Mouse (Mus musculus) MEL (cell line): ENCODE measurements around the gene Sbf1. TPM values are rescaled to one million over a fixed set of nuclear protein-coding genes. Genes with fewer than 3 reads are reported as not detected.

Experiments used
- DNase-seq: peaks from one replicate; pipeline ENCODE4 v3.0.0; 2011; ENCODE audit warnings: low read depth, low spot score
- H3K27ac ChIP-seq: 2 replicates; pipeline ENCODE4 v1.5.1; 2012; ENCODE audit warnings: low read depth, mild to moderate bottlenecking, control low read depth, low read length, moderate library complexity; ENCODE audit not compliant: control insufficient read depth
- H3K27me3 ChIP-seq, 2 experiments: fragments of 150-350 bp in 1 of 2; sonication (generic) in 1 of 2; 2 replicates each; pipeline ENCODE4 v1.6.1; 2012; ENCODE audit warnings: low read length in 2 of 2, mild to moderate bottlenecking in 2 of 2, improper control_type of control experiment in 1 of 2, moderate library complexity in 1 of 2; ENCODE audit not compliant: insufficient read depth in 2 of 2, control insufficient read depth in 1 of 2
- H3K36me3 ChIP-seq, 2 experiments: 2 replicates each; pipeline ENCODE4 v1.6.1; 2012 to 2014; ENCODE audit warnings: low read length in 2 of 2, improper control_type of control experiment in 1 of 2, inconsistent platforms in 1 of 2, mild to moderate bottlenecking in 1 of 2; ENCODE audit not compliant: insufficient read depth in 2 of 2, control insufficient read depth in 1 of 2
- H3K4me1 ChIP-seq, 2 experiments: fragments of 150-350 bp in 1 of 2; sonication (generic) in 1 of 2; 2 replicates each; pipeline ENCODE4 v1.6.1; 2012; ENCODE audit warnings: low read length in 2 of 2, improper control_type of control experiment in 1 of 2, mild to moderate bottlenecking in 1 of 2; ENCODE audit not compliant: insufficient read depth in 2 of 2, control insufficient read depth in 1 of 2
- H3K4me3 ChIP-seq, 2 experiments: fragments of 150-350 bp in 1 of 2; sonication (generic) in 1 of 2; 2 replicates each; pipeline ENCODE4 v1.5.1; 2012; ENCODE audit warnings: low read depth in 2 of 2, low read length in 2 of 2, mild to moderate bottlenecking in 2 of 2, moderate library complexity in 2 of 2, control low read depth in 1 of 2, improper control_type of control experiment in 1 of 2; ENCODE audit not compliant: control insufficient read depth in 1 of 2, insufficient read depth in 1 of 2
- H3K79me2 ChIP-seq: 2 replicates; pipeline ENCODE4 v1.6.1; 2012; ENCODE audit warnings: mild to moderate bottlenecking, low read length, moderate library complexity; ENCODE audit not compliant: control insufficient read depth, poor library complexity, insufficient read depth
- H3K9ac ChIP-seq: 2 replicates; pipeline ENCODE4 v1.6.1; 2012; ENCODE audit warnings: low read depth, mild to moderate bottlenecking, control low read depth, low read length, moderate library complexity; ENCODE audit not compliant: control insufficient read depth, poor library complexity, severe bottlenecking
- H3K9me3 ChIP-seq: fragments of 150-350 bp; sonication (generic); replicated peaks from 2 replicates; pipeline ENCODE4 v1.6.1; 2012; ENCODE audit warnings: mild to moderate bottlenecking, low read length, improper control_type of control experiment, moderate library complexity; ENCODE audit not compliant: insufficient read depth
- BHLHE40 ChIP-seq: IDR thresholded peaks from 2 replicates; pipeline ENCODE4 v1.6.1; 2012; ENCODE audit warnings: low read depth, mild to moderate bottlenecking, inconsistent platforms, low read length, improper control_type of control experiment, borderline replicate concordance
- CHD2 ChIP-seq: IDR thresholded peaks from 2 replicates; pipeline ENCODE4 v1.6.1; 2011; ENCODE audit warnings: low read length, improper control_type of control experiment
- CTCF ChIP-seq, 3 experiments: IDR thresholded peaks in 2 of 3; conservative IDR thresholded peaks in 1 of 3; 2 replicates each; pipeline ENCODE4 v1.5.1; 2011 to 2012; ENCODE audit warnings: low read length in 3 of 3, low read depth in 2 of 3, mild to moderate bottlenecking in 2 of 3, improper control_type of control experiment in 1 of 3, inconsistent platforms in 1 of 3, mixed read lengths in 1 of 3, moderate library complexity in 1 of 3; ENCODE audit not compliant: control insufficient read depth in 1 of 3, insufficient read depth in 1 of 3, poor library complexity in 1 of 3, severe bottlenecking in 1 of 3
- EP300 ChIP-seq, 2 experiments: IDR thresholded peaks; 2 replicates each; pipeline ENCODE4 v1.6.1; 2011; ENCODE audit warnings: improper control_type of control experiment in 2 of 2, low read length in 2 of 2, low read depth in 1 of 2, mild to moderate bottlenecking in 1 of 2
- GABPA ChIP-seq: IDR thresholded peaks from 2 replicates; pipeline ENCODE4 v1.6.1; 2012; ENCODE audit warnings: low read depth, mild to moderate bottlenecking, inconsistent platforms, low read length, improper control_type of control experiment, moderate library complexity
- GATA1 ChIP-seq: IDR thresholded peaks from 2 replicates; pipeline ENCODE4 v1.6.1; 2011; ENCODE audit warnings: low read depth, low read length, improper control_type of control experiment
- HCFC1 ChIP-seq: IDR thresholded peaks from 2 replicates; pipeline ENCODE4 v1.6.1; 2012; ENCODE audit warnings: low read depth, mild to moderate bottlenecking, inconsistent platforms, low read length, improper control_type of control experiment, moderate library complexity
- JUND ChIP-seq: IDR thresholded peaks from 2 replicates; pipeline ENCODE4 v1.6.1; 2011; ENCODE audit warnings: low read depth, mild to moderate bottlenecking, improper control_type of control experiment, low read length
- KAT2A ChIP-seq: conservative IDR thresholded peaks from 2 replicates; pipeline ENCODE4 v1.6.1; 2012; ENCODE audit warnings: low read depth, low read length, improper control_type of control experiment, inconsistent platforms
- MAFK ChIP-seq: IDR thresholded peaks from 2 replicates; pipeline ENCODE4 v1.6.1; 2011; ENCODE audit warnings: low read depth, mild to moderate bottlenecking, low read length, improper control_type of control experiment, borderline replicate concordance
- MAX ChIP-seq: IDR thresholded peaks from 2 replicates; pipeline ENCODE4 v1.6.1; 2011; ENCODE audit warnings: low read length, improper control_type of control experiment
- MAZ ChIP-seq: IDR thresholded peaks from 2 replicates; pipeline ENCODE4 v1.6.1; 2012; ENCODE audit warnings: low read depth, mild to moderate bottlenecking, inconsistent platforms, low read length, improper control_type of control experiment
- MYB ChIP-seq: IDR thresholded peaks from 2 replicates; pipeline ENCODE4 v1.6.1; 2011; ENCODE audit warnings: mild to moderate bottlenecking, low read depth, low read length, improper control_type of control experiment
- MYC ChIP-seq: IDR thresholded peaks from 2 replicates; pipeline ENCODE4 v1.6.1; 2011; ENCODE audit warnings: low read depth, mild to moderate bottlenecking, low read length, improper control_type of control experiment, moderate library complexity
- NELFE ChIP-seq: IDR thresholded peaks from 2 replicates; pipeline ENCODE4 v1.6.1; 2011; ENCODE audit warnings: low read depth, low read length, improper control_type of control experiment
- NRF1 ChIP-seq: IDR thresholded peaks from 2 replicates; pipeline ENCODE4 v1.6.1; 2014; ENCODE audit warnings: low read depth, mild to moderate bottlenecking, inconsistent platforms, low read length, improper control_type of control experiment, moderate library complexity; ENCODE audit not compliant: poor library complexity, insufficient read depth, severe bottlenecking
- POLR2A ChIP-seq, 2 experiments: IDR thresholded peaks; 2 replicates each; pipeline ENCODE4 v1.6.1; 2011 to 2012; ENCODE audit warnings: low read length in 2 of 2, mild to moderate bottlenecking in 2 of 2, control low read depth in 1 of 2, improper control_type of control experiment in 1 of 2, low read depth in 1 of 2, moderate library complexity in 1 of 2; ENCODE audit not compliant: control insufficient read depth in 1 of 2, insufficient read depth in 1 of 2, poor library complexity in 1 of 2
- RCOR1 ChIP-seq: IDR thresholded peaks from 2 replicates; pipeline ENCODE4 v1.6.1; 2012; ENCODE audit warnings: low read depth, mild to moderate bottlenecking, inconsistent platforms, low read length, improper control_type of control experiment
- TBP ChIP-seq: IDR thresholded peaks from 2 replicates; pipeline ENCODE4 v1.8.0; 2011; ENCODE audit warnings: low read depth, low read length, improper control_type of control experiment
- UBTF ChIP-seq: IDR thresholded peaks from 2 replicates; pipeline ENCODE4 v1.6.1; 2012; ENCODE audit warnings: low read depth, mild to moderate bottlenecking, inconsistent platforms, low read length, improper control_type of control experiment, moderate library complexity, borderline replicate concordance; ENCODE audit not compliant: insufficient read depth
- USF2 ChIP-seq, 2 experiments: IDR thresholded peaks; 2 replicates each; pipeline ENCODE4 v1.6.1; 2011 to 2012; ENCODE audit warnings: improper control_type of control experiment in 2 of 2, low read length in 2 of 2, borderline replicate concordance in 1 of 2, inconsistent platforms in 1 of 2, low read depth in 1 of 2, mild to moderate bottlenecking in 1 of 2; ENCODE audit not compliant: insufficient read depth in 1 of 2
- ZC3H11A ChIP-seq: IDR thresholded peaks from 2 replicates; pipeline ENCODE4 v1.6.1; 2012; ENCODE audit warnings: low read depth, mild to moderate bottlenecking, inconsistent platforms, low read length, improper control_type of control experiment
- ZKSCAN1 ChIP-seq: IDR thresholded peaks from 2 replicates; pipeline ENCODE4 v1.6.1; 2012; ENCODE audit warnings: low read depth, mild to moderate bottlenecking, inconsistent platforms, low read length, improper control_type of control experiment, moderate library complexity
- ZNF384 ChIP-seq: IDR thresholded peaks from 2 replicates; pipeline ENCODE4 v1.6.1; 2012; ENCODE audit warnings: low read depth, mild to moderate bottlenecking, inconsistent platforms, low read length, improper control_type of control experiment
- polyA plus RNA-seq, 2 experiments: library from polyadenylated mRNA; stranded (reverse) in 1 of 2; unstranded in 1 of 2; fragments of >175 nt in 1 of 2; fragments of >200 nt in 1 of 2; gene quantifications; 2 replicates each; pipeline versions ENCODE4 v1.2.1 to v1.2.4; 2012; ENCODE audit warnings: low replicate concordance in 2 of 2, low read depth in 1 of 2; ENCODE audit not compliant: insufficient read length in 2 of 2, insufficient read depth in 1 of 2, missing spikeins in 1 of 2
- total RNA-seq: library from RNA; depleted of rRNA; stranded (reverse); fragments of 300-350 nt; gene quantifications from 2 replicates; pipeline ENCODE4 v1.2.3, GENCODE M21; 2012

Gene Sbf1
- total and polyA plus RNA-seq, 3 experiments, result 80.4 to 147 TPM; not detected in 1

GRCm38 (mm10) chr15:89282546-89282945 is 32.6 kb downstream of the Sbf1 start:
- Histone ChIP-seq H3K27me3 (no peaks in the 10 kb centered on the region), H3K9me3 (no peaks in the 10 kb centered on the region), H3K79me2 (no peaks in the 10 kb centered on the region), H3K4me3 (no peak overlapping the region), H3K27ac (no peak overlapping the region), H3K4me1 (peaks cover 12 to 14% of the 10 kb centered on the region in 2 experiments), H3K9ac (no peak overlapping the region), H3K36me3 (peaks cover 3 to 20% of the 10 kb centered on the region in 2 experiments; a peak in 3 of 4 replicates)
- no peak for TF ChIP-seq MYB
- no peak for TF ChIP-seq MAFK
- no peak for TF ChIP-seq TBP
- TF ChIP-seq UBTF, result no peak
- TF ChIP-seq JUND, result no peak
- no peak for TF ChIP-seq CTCF (IDR thresholded peaks at IDR 0.05 in 2 of 3, conservative IDR thresholded peaks at IDR 0.05 in 1 of 3; ENCODE audit: control insufficient read depth in 1 of 3, insufficient read depth in 1 of 3, low read depth in 2 of 3, low read length in 3 of 3, poor library complexity in 1 of 3, severe bottlenecking in 1 of 3)
- no peak for TF ChIP-seq POLR2A (IDR thresholded peaks at IDR 0.05; ENCODE audit: control insufficient read depth in 1 of 2, insufficient read depth in 1 of 2, low read depth in 1 of 2, low read length in 2 of 2, poor library complexity in 1 of 2)
- no peak for TF ChIP-seq NELFE
- no peak for TF ChIP-seq EP300 (IDR thresholded peaks at IDR 0.05; ENCODE audit: low read depth in 1 of 2, low read length in 2 of 2)
- no peak for TF ChIP-seq BHLHE40
- TF ChIP-seq KAT2A, result no peak
- TF ChIP-seq ZNF384, result no peak
- no peak for DNase-seq

DNA sequence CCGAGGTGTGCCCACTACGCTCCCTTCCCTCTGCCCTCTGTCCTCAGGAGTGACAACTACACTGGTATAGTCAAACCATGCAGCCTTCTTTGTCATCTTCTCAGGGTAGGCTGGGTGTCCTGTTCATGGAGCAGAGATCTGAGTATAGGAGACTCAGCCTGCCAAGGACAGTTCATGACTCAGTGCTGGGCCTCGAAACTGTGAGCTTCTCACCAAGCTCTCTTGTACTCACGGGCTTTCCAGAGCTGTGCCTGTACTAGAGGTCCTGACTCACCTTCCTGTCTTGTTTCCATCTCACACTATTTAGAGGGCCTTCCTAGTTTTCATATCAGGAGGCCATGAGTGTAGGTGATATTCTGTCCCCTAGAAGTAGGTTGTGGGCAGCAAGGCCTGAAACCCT is 37.7 kb downstream of the Sbf1 start:
- Histone ChIP-seq H3K4me1 (no peaks in the 10 kb centered on the region), H3K36me3 (peaks cover 0 to 2% of the 10 kb centered on the region in 2 experiments; a peak in 1 of 4 replicates), H3K27ac (no peak overlapping the region), H3K79me2 (no peaks in the 10 kb centered on the region), H3K9ac (no peak overlapping the region), H3K9me3 (no peaks in the 10 kb centered on the region), H3K27me3 (no peaks in the 10 kb centered on the region)
- TF ChIP-seq ZKSCAN1, result no peak
- TF ChIP-seq MAZ, result no peak
- no peak for TF ChIP-seq HCFC1
- TF ChIP-seq GABPA, result no peak
- no peak for TF ChIP-seq NRF1
- TF ChIP-seq EP300 (IDR thresholded peaks at IDR 0.05; ENCODE audit: low read depth in 1 of 2, low read length in 2 of 2), result no peak
- no peak for TF ChIP-seq CTCF (IDR thresholded peaks at IDR 0.05 in 2 of 3, conservative IDR thresholded peaks at IDR 0.05 in 1 of 3; ENCODE audit: control insufficient read depth in 1 of 3, insufficient read depth in 1 of 3, low read depth in 2 of 3, low read length in 3 of 3, poor library complexity in 1 of 3, severe bottlenecking in 1 of 3)
- TF ChIP-seq ZNF384, result no peak
- no peak for TF ChIP-seq GATA1
- TF ChIP-seq MYC, result no peak
- TF ChIP-seq ZC3H11A, result no peak
- no peak for TF ChIP-seq JUND
- TF ChIP-seq USF2 (IDR thresholded peaks at IDR 0.05; ENCODE audit: borderline replicate concordance in 1 of 2, insufficient read depth in 1 of 2, low read depth in 1 of 2, low read length in 2 of 2), result no peak
- TF ChIP-seq BHLHE40, result no peak
- no peak for TF ChIP-seq RCOR1
- no peak for TF ChIP-seq MAX
- TF ChIP-seq MAFK, result no peak
- TF ChIP-seq CHD2, result no peak
- TF ChIP-seq, all 39 proteins: peak for 0
- no peak overlapping the region for H3K4me3 ChIP-seq
- no peak for DNase-seq
